Mouse (Mus musculus): ENCODE measurements at regions not wholly inside any gene's neighbourhood (a gene's known extent, or its start where the extent isn't known, plus 50 kb on each side); places are given as distances from the start of the nearest gene placed in this dataset.

DNA sequence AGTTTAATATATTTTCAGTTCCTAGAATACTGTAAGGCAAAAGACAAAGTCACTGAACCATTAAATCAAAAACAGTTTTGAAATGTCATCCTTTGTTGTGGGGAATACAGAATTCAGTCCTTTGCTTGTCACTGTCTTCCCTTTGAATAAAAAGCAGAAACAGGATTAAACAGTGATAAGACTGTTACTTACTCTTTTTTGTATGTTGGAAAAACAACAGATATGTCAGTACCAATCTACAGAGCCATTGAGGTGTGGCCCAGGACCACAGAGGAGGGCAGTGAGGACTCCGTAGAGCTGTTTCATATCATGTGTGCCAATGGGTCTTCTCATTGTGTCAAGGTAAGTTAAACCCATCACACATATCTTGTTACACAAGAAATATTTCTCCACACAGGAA lies 55.6 kb upstream of the Mbnl1 start:
- TF ChIP-seq POLR2A (IDR thresholded peaks at IDR 0.05; ENCODE audit: extremely low read depth, insufficient read depth, low read length) (no peak), CTCF (IDR thresholded peaks at IDR 0.05; ENCODE audit: extremely low read depth, insufficient read depth, low read length) (no peak)

Measured in cortical plate, adult 2 months (tissue).